Mouse (Mus musculus) heart, embryonic 15.5 days (tissue): Measurements from ENCODE around the gene 2310009B15Rik. TPM values are rescaled to one million over a fixed set of nuclear protein-coding genes. Genes with fewer than 3 reads are reported as not detected.

Source experiments
- ATAC-seq: fragments of 200-750 bp; cut with Nextera tagmentation; replicated peaks from 2 replicates; pipeline ENCODE4 v1.8.0; 2017; ENCODE audit warnings: low read depth, moderate TSS enrichment; ENCODE audit not compliant: insufficient number of reproducible peaks, insufficient read depth, low FRiP score
- H3K27ac ChIP-seq: fragments of 300-500 bp; sonication (generic); 2 replicates; pipeline ENCODE4 v1.5.1; 2015; ENCODE audit warnings: mild to moderate bottlenecking, inconsistent platforms
- H3K27me3 ChIP-seq: fragments of 300-500 bp; sonication (generic); 2 replicates; pipeline ENCODE4 v1.6.1; 2015; ENCODE audit warnings: inconsistent platforms
- H3K36me3 ChIP-seq: fragments of 300-500 bp; sonication (generic); 2 replicates; pipeline ENCODE4 v1.6.1; 2015; ENCODE audit warnings: mild to moderate bottlenecking, inconsistent platforms
- H3K4me1 ChIP-seq: fragments of 300-500 bp; sonication (generic); replicated peaks from 2 replicates; pipeline ENCODE4 v1.6.1; 2015; ENCODE audit warnings: inconsistent platforms
- H3K4me2 ChIP-seq: fragments of 300-500 bp; sonication (generic); 2 replicates; pipeline ENCODE4 v1.6.1; 2015; ENCODE audit warnings: inconsistent platforms, mild to moderate bottlenecking, moderate library complexity
- H3K4me3 ChIP-seq: fragments of 300-500 bp; sonication (generic); 2 replicates; pipeline ENCODE4 v1.5.1; 2015; ENCODE audit warnings: mild to moderate bottlenecking, inconsistent platforms
- H3K9ac ChIP-seq: fragments of 300-500 bp; sonication (generic); 2 replicates; pipeline ENCODE4 v1.6.1; 2015; ENCODE audit warnings: mild to moderate bottlenecking, inconsistent platforms
- H3K9me3 ChIP-seq: fragments of 300-500 bp; sonication (generic); replicated peaks from 2 replicates; pipeline ENCODE4 v1.6.1; 2016; ENCODE audit warnings: inconsistent platforms
- WGBS: fragments of 180-500 bp; shearing (Covaris S2); methylation state at CpG from one replicate; pipeline ENCODE4 v1.1.7; 2015; ENCODE audit warnings: mixed read lengths; 5-methylcytosine and 5-hydroxymethylcytosine counted together
- polyA plus RNA-seq: library from polyadenylated mRNA; unstranded; fragments of >200 nt; fragmentation: Nextera tagmentation; extraction: Ambion mirVana; gene quantifications from 2 replicates; pipeline ENCODE4 v1.2.1, GENCODE M21; 2015

Gene 2310009B15Rik
- polyA plus RNA-seq, 1 experiment from 2014 or later, result 29.1 TPM

DNA sequence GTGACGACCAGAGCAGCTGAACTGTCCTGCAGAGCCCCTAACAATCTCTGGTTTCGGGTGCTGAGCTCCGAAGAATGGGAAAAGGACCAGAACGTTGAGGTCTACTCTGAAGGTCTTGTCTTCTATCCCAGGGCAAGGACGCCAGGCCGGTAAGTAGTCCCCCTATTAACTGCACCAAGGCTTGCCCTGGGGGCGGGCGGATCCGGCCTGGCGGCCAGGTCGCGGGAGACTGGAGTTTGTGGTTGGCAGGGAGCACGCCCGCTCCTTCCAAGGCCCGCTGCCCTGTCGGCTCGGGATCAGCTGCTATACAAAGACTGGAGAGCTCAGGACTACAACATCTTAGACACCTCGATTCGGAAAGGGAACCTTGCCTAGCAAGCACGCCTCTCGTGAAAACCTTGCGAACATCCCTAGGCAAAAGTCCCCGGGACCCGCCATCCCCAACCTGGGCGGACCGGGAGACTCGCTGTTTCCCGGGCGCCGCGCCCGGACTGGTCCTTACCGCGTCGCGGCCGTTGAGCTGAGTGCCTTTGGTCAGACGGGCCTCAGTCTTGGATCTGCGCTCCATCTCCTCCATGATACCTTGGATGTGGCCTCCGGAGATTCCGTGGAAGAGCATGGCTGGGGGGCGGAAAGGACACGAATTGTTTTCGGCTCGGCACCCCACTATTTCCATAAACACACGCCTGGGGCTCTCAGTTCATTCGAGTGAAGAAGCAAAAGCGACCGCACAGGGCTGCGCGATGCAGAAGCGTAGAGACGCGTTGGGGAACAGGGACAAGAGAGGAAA is 15.2 kb downstream of the 2310009B15Rik start:
- Histone ChIP-seq H3K4me1 (peaks cover 30% of the 10 kb centered on the region), H3K9ac (peak overlapping the region; percentile 39), H3K4me3 (peak overlapping the region; percentile 52), H3K9me3 (no peaks in the 10 kb centered on the region), H3K27ac (no peak overlapping the region), H3K27me3 (peaks cover 92% of the 10 kb centered on the region), H3K4me2 (peak overlapping the region; percentile 79), H3K36me3 (no peaks in the 10 kb centered on the region)
- ATAC-seq, result 0 out of 2 replicates have a peak, but pooled peaks have one; percentile 28
- 2% methylated on average over 54 of the region's 54 CpGs for WGBS

GRCm38 (mm10) chr1:138840440-138841305 is 16.0 kb downstream of the 2310009B15Rik start:
- Histone ChIP-seq H3K36me3 (no peaks in the 10 kb centered on the region), H3K9me3 (no peaks in the 10 kb centered on the region), H3K9ac (no peak overlapping the region), H3K27ac (no peak overlapping the region), H3K27me3 (peaks cover 92% of the 10 kb centered on the region), H3K4me2 (peak overlapping the region; percentile 79), H3K4me1 (peaks cover 30% of the 10 kb centered on the region), H3K4me3 (peak overlapping the region; percentile 52)
- no peak for ATAC-seq
- 11% methylated on average over 25 of the region's 25 CpGs for WGBS

DNA sequence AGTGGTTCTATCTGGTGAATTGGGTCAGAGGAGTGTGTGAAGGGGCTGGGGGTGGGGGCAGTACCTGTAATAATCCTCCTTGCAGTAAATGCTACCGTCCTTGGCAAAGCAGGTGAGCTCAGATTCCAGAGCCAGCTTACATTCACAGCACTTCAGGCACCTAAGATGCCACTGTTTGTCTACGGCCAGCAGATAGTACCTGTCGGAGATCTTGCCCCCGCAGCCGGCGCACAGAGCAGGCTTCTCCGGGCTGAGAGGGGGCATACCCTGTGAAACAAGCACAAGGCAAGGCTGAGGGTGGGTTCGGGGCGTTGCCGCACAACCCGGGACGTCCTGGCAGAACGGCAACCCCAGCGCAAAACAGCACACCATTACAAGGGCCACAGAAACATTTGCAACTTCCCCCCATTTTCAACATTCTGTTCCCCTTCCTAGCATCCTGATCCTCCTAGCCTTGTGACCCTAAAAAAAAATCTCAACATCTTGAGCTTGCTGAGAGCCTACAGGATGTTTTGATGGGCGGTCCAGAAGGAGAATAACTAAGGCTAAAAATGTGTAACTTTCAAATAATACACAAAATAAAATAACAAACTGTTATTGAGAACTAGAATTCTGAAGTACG is 16.7 kb downstream of the 2310009B15Rik start:
- 13% methylated on average over 16 of the region's 16 CpGs for WGBS
- no peak overlapping the region for H3K4me2 ChIP-seq
- peaks cover 91% of the 10 kb centered on the region for H3K27me3 ChIP-seq
- ATAC-seq, result no peak
- H3K9ac ChIP-seq, result no peak overlapping the region
- H3K4me3 ChIP-seq, result no peak overlapping the region
- H3K27ac ChIP-seq, result no peak overlapping the region
- no peaks in the 10 kb centered on the region for H3K9me3 ChIP-seq
- H3K4me1 ChIP-seq, result peaks cover 30% of the 10 kb centered on the region
- no peaks in the 10 kb centered on the region for H3K36me3 ChIP-seq

- H3K4me1 ChIP-seq, result peaks cover 30% of the 10 kb centered on the region
- 27% methylated on average over 2 of the region's 2 CpGs for WGBS
- no peak overlapping the region for H3K27ac ChIP-seq
- ATAC-seq, result no peak
- no peaks in the 10 kb centered on the region for H3K9me3 ChIP-seq
- H3K9ac ChIP-seq, result no peak overlapping the region
- peaks cover 91% of the 10 kb centered on the region for H3K27me3 ChIP-seq
- H3K36me3 ChIP-seq, result no peaks in the 10 kb centered on the region
- H3K4me2 ChIP-seq, result no peak overlapping the region
- no peak overlapping the region for H3K4me3 ChIP-seq
Observed at GRCm38 (mm10) chr1:138839291-138839690, 17.4 kb downstream of the 2310009B15Rik start.

GRCm38 (mm10) chr1:138837786-138838743 is 18.6 kb downstream of the 2310009B15Rik start:
- H3K9me3 ChIP-seq, result no peaks in the 10 kb centered on the region
- WGBS, result 23% methylated on average over 27 of the region's 27 CpGs
- H3K9ac ChIP-seq, result no peak overlapping the region
- H3K27me3 ChIP-seq, result peaks cover 90% of the 10 kb centered on the region
- no peaks in the 10 kb centered on the region for H3K36me3 ChIP-seq
- peaks cover 19% of the 10 kb centered on the region for H3K4me1 ChIP-seq
- peak overlapping the region; percentile 19; the same call in 1 of the 2 replicates for H3K4me3 ChIP-seq
- peak overlapping the region; percentile 8; the same call in 1 of the 2 replicates for H3K4me2 ChIP-seq
- no peak overlapping the region for H3K27ac ChIP-seq
- ATAC-seq, result no peak

GRCm38 (mm10) chr1:138835355-138835900 is 21.2 kb downstream of the 2310009B15Rik start:
- H3K4me2 ChIP-seq, result no peak overlapping the region
- no peak for ATAC-seq

DNA sequence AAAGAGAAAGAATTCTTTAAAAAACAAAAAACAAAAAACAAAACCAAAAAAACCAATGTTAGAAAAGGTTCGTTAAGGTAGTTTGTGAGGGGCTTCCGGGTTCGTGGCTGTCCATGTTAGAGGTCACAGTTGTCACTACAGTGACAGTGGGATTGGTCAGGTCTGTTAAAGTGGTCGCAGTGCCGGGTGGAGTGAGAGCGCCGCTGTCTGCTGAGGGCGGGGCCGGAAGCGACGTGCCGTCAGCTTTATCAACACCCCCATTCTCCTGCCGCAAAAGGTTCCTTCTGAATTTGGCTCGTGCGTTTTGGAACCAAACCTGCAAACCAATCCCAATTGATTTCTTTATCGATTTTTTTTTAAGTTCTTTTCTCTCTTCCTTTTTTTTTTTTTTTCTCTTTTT is 25.3 kb downstream of the 2310009B15Rik start:
- no peak overlapping the region for H3K27ac ChIP-seq
- peaks cover 44% of the 10 kb centered on the region for H3K27me3 ChIP-seq
- no peaks in the 10 kb centered on the region for H3K4me1 ChIP-seq
- 1% methylated on average over 16 of the region's 16 CpGs for WGBS
- no peaks in the 10 kb centered on the region for H3K36me3 ChIP-seq
- peak overlapping the region; percentile 41 for H3K4me3 ChIP-seq
- ATAC-seq, result no peak
- H3K9me3 ChIP-seq, result no peaks in the 10 kb centered on the region
- peak overlapping the region; percentile 61 for H3K4me2 ChIP-seq
- no peak overlapping the region for H3K9ac ChIP-seq

More at GRCm38 (mm10) chr1:138835355-138835900, 21.2 kb downstream of the 2310009B15Rik start:
- Histone ChIP-seq H3K27ac (no peak overlapping the region), H3K9ac (no peak overlapping the region), H3K4me3 (no peak overlapping the region), H3K27me3 (peaks cover 83% of the 10 kb centered on the region), H3K4me1 (0 out of 2 replicates have a peak, but pooled peaks cover 3% of the 10 kb centered on the region), H3K9me3 (no peaks in the 10 kb centered on the region), H3K36me3 (no peaks in the 10 kb centered on the region)
- 4% methylated on average over 3 of the region's 3 CpGs for WGBS

DNA sequence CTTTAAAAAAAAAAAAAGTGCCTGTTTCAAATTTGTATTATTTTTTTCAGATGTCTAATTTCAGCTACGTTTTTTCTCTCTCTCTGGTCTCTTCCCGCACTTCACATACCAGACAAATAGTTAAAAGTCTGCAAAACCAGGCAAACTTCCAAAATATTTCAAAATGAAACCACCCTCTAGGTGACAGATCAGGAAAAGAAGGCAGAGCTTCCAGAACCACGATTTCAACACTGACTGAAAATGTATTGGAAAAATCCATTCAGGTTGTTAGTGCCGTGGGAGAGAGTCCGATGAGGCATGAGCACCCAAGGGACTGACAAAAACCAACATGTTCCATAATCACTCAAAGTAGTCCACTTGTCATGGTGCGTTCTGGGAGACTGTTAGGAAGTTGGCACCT is 29.8 kb downstream of the 2310009B15Rik start:
- Histone ChIP-seq H3K9ac (no peak overlapping the region), H3K36me3 (no peaks in the 10 kb centered on the region), H3K4me3 (no peak overlapping the region), H3K4me1 (no peaks in the 10 kb centered on the region), H3K4me2 (no peak overlapping the region), H3K27ac (no peak overlapping the region), H3K27me3 (peaks cover 2% of the 10 kb centered on the region), H3K9me3 (no peaks in the 10 kb centered on the region)
- WGBS, result 58% methylated on average over 6 of the region's 6 CpGs
- no peak for ATAC-seq

DNA sequence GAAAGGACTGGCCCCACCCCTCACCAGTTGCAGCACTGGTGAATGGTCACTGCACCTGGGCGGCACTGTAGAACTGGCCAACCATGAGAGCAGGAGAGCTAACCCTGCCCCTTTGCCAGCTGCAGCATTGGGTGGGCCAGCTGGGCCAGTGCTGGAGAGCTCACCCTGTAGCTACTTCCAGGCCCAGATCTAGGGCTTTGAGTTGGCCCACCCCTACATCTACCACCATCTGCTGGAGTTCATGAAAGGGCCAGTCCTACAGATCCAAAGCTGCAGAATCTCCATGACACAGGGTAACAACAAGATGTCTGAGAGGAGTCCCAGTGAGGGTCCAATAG is 33.7 kb downstream of the 2310009B15Rik start:
- Histone ChIP-seq H3K27me3 (no peaks in the 10 kb centered on the region), H3K4me2 (no peak overlapping the region), H3K9me3 (no peaks in the 10 kb centered on the region), H3K27ac (no peak overlapping the region), H3K4me3 (no peak overlapping the region), H3K36me3 (no peaks in the 10 kb centered on the region), H3K9ac (no peak overlapping the region), H3K4me1 (no peaks in the 10 kb centered on the region)
- 96% methylated on average over 1 of the region's 1 CpGs for WGBS
- ATAC-seq, result no peak

GRCm38 (mm10) chr1:138822255-138822984 is 34.2 kb downstream of the 2310009B15Rik start:
- no peaks in the 10 kb centered on the region for H3K36me3 ChIP-seq
- WGBS, result 85% methylated on average over 7 of the region's 7 CpGs
- no peak overlapping the region for H3K27ac ChIP-seq
- H3K27me3 ChIP-seq, result no peaks in the 10 kb centered on the region
- H3K4me3 ChIP-seq, result no peak overlapping the region
- no peaks in the 10 kb centered on the region for H3K9me3 ChIP-seq
- ATAC-seq, result no peak
- no peak overlapping the region for H3K9ac ChIP-seq
- H3K4me2 ChIP-seq, result no peak overlapping the region
- no peaks in the 10 kb centered on the region for H3K4me1 ChIP-seq
